Mouse (Mus musculus): ENCODE measurements around the gene Pitx3.

GRCm38 (mm10) chr19:46147511-46148371 is at the start of gene Pitx3:
- TF ChIP-seq GATA1 (IDR thresholded peaks at IDR 0.05; ENCODE audit: borderline replicate concordance, low read length) (no peak), FLI1 (IDR thresholded peaks at IDR 0.05; ENCODE audit: low read length) (no peak)
